Mouse (Mus musculus): ENCODE results near the gene Arhgdib.

GRCm38 (mm10) chr6:136874599-136874998 is 67.1 kb downstream of the Arhgdib start:
- TF ChIP-seq CTCF (IDR thresholded peaks at IDR 0.05; ENCODE audit: control insufficient read depth, insufficient read depth, insufficient replicate concordance, low read depth, low read length) (no peak), POLR2A (IDR thresholded peaks at IDR 0.05; ENCODE audit: control insufficient read depth, low read depth, low read length) (no peak)
